ENCODE assay signal across 28 mouse cellular contexts in the genomic region with DNA sequence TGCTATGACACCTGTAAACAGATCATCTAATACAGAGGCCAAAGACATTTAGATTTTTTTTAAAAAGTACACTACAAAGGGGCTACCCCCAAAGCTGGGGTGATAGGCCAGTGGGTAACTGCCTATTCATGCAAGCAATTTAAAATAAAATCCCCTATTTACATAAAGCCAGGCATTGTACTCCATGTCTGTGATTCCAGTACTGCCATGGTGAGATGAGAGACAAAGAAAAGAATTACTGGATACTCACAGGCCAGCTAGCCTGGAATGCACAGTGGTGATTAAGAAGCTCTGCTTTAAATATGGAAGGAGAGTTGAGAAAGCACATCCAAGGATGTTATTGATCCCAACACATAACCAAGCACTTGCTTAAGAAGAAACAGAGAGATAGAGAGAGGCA.
A peak's percentile ranks its signal among the peaks of the same experiment; 100 is the strongest.
DNase-seq lines count a peak whose midpoint lies in the region; ATAC-seq and TF ChIP-seq lines count a peak whose summit lies in the region.
"Had no signal": no experiment of that assay in that cellular context is flagged by ENCODE, and none has a peak within 500 bp of the region (broad histone marks: within the 10 kb centered on the region; RNA-seq: fewer than 3 reads in every experiment).

No protein-coding gene starts in this region.

- peaks cover 3% of the 10 kb centered on the region; the same call in 1 of the 2 replicates for H3K4me1 ChIP-seq in forebrain, embryonic 12.5 days
- H3K4me1 ChIP-seq in forebrain, embryonic 15.5 days, result no peaks in the 10 kb centered on the region
- no peaks in the 10 kb centered on the region for H3K4me1 ChIP-seq in hindbrain, embryonic 12.5 days
- no peaks in the 10 kb centered on the region for H3K4me1 ChIP-seq in hindbrain, postnatal 0 days (ENCODE audit: insufficient read depth, low read length)
- no peaks in the 10 kb centered on the region; the same call in 1 of the 2 replicates for H3K4me1 ChIP-seq in midbrain, embryonic 12.5 days
- no peaks in the 10 kb centered on the region for H3K4me1 ChIP-seq in midbrain, embryonic 16.5 days (ENCODE audit: control insufficient read depth, insufficient read depth, low read length)
- H3K4me1 ChIP-seq: embryonic facial prominence, embryonic 12.5 days; embryonic facial prominence, embryonic 15.5 days; intestine, embryonic 15.5 days had no signal

- H3K4me3 ChIP-seq in forebrain, embryonic 12.5 days (replicated peaks), result no peak overlapping the region
- H3K4me3 ChIP-seq in forebrain, embryonic 15.5 days, result no peak overlapping the region
- no peak overlapping the region for H3K4me3 ChIP-seq in hindbrain, embryonic 12.5 days
- no peak overlapping the region for H3K4me3 ChIP-seq in hindbrain, postnatal 0 days (ENCODE audit: low read length)
- H3K4me3 ChIP-seq in midbrain, embryonic 12.5 days, result no peak overlapping the region
- H3K4me3 ChIP-seq in midbrain, embryonic 16.5 days (ENCODE audit: low read depth, low read length), result no peak overlapping the region
- H3K4me3 ChIP-seq: embryonic facial prominence, embryonic 12.5 days; embryonic facial prominence, embryonic 15.5 days; gastrocnemius, adult 2 months; hindbrain, embryonic 13.5 days; intestine, embryonic 15.5 days had no signal

- no peaks in the 10 kb centered on the region for H3K36me3 ChIP-seq in forebrain, embryonic 12.5 days (replicated peaks)
- H3K36me3 ChIP-seq in forebrain, embryonic 15.5 days, result no peaks in the 10 kb centered on the region
- no peaks in the 10 kb centered on the region for H3K36me3 ChIP-seq in hindbrain, embryonic 12.5 days
- no peaks in the 10 kb centered on the region for H3K36me3 ChIP-seq in hindbrain, postnatal 0 days (ENCODE audit: insufficient read depth, low read length)
- H3K36me3 ChIP-seq in midbrain, embryonic 12.5 days, result no peaks in the 10 kb centered on the region
- H3K36me3 ChIP-seq in midbrain, embryonic 16.5 days (ENCODE audit: control insufficient read depth, insufficient read depth, low read length), result no peaks in the 10 kb centered on the region
- H3K36me3 ChIP-seq: embryonic facial prominence, embryonic 12.5 days; embryonic facial prominence, embryonic 15.5 days; G1E; hindbrain, embryonic 13.5 days; intestine, embryonic 15.5 days had no signal

- no peak overlapping the region for H3K27ac ChIP-seq in forebrain, embryonic 12.5 days
- H3K27ac ChIP-seq in forebrain, embryonic 15.5 days (replicated peaks), result no peak overlapping the region
- no peak overlapping the region for H3K27ac ChIP-seq in hindbrain, embryonic 12.5 days
- H3K27ac ChIP-seq in hindbrain, postnatal 0 days, result no peak overlapping the region
- H3K27ac ChIP-seq in midbrain, embryonic 12.5 days (replicated peaks), result no peak overlapping the region
- no peak overlapping the region for H3K27ac ChIP-seq in midbrain, embryonic 16.5 days (ENCODE audit: low read length)
- H3K27ac ChIP-seq: embryonic facial prominence, embryonic 12.5 days; embryonic facial prominence, embryonic 15.5 days; gastrocnemius, adult 2 months; hindbrain, embryonic 13.5 days; intestine, embryonic 15.5 days had no signal

- ATAC-seq in forebrain, embryonic 12.5 days (ENCODE audit: low FRiP score), result 0 out of 2 replicates have a peak, but pooled peaks have one; percentile 41
- no peak for ATAC-seq in forebrain, embryonic 15.5 days (replicated peaks)
- ATAC-seq in hindbrain, embryonic 12.5 days (ENCODE audit: low FRiP score), result 0 out of 2 replicates have a peak, but pooled peaks have one; percentile 50
- ATAC-seq in hindbrain, postnatal 0 days, result no peak
- 0 out of 2 replicates have a peak, but pooled peaks have one; percentile 44 for ATAC-seq in midbrain, embryonic 12.5 days (ENCODE audit: low FRiP score, low read depth)
- no peak for ATAC-seq in midbrain, embryonic 16.5 days
- ATAC-seq: forebrain, postnatal 0 days; intestine, embryonic 15.5 days; Patski had no signal

- H3K9me3 ChIP-seq in forebrain, embryonic 12.5 days, result no peaks in the 10 kb centered on the region
- no peaks in the 10 kb centered on the region for H3K9me3 ChIP-seq in forebrain, embryonic 15.5 days
- H3K9me3 ChIP-seq in hindbrain, embryonic 12.5 days (replicated peaks), result no peaks in the 10 kb centered on the region
- H3K9me3 ChIP-seq in hindbrain, postnatal 0 days (ENCODE audit: low read length), result no peaks in the 10 kb centered on the region
- no peaks in the 10 kb centered on the region for H3K9me3 ChIP-seq in midbrain, embryonic 12.5 days
- no peaks in the 10 kb centered on the region for H3K9me3 ChIP-seq in midbrain, embryonic 16.5 days (replicated peaks; ENCODE audit: control insufficient read depth, low read length, poor library complexity, severe bottlenecking)
- H3K9me3 ChIP-seq: embryonic facial prominence, embryonic 12.5 days; embryonic facial prominence, embryonic 15.5 days; hindbrain, embryonic 13.5 days; intestine, embryonic 15.5 days had no signal

- no peak overlapping the region for H3K4me2 ChIP-seq in forebrain, embryonic 12.5 days
- no peak overlapping the region for H3K4me2 ChIP-seq in forebrain, embryonic 15.5 days (replicated peaks)
- H3K4me2 ChIP-seq in hindbrain, embryonic 12.5 days (replicated peaks), result no peak overlapping the region
- no peak overlapping the region for H3K4me2 ChIP-seq in hindbrain, postnatal 0 days (ENCODE audit: low read depth, low read length)
- H3K4me2 ChIP-seq in midbrain, embryonic 12.5 days (replicated peaks), result no peak overlapping the region
- H3K4me2 ChIP-seq in midbrain, embryonic 16.5 days (ENCODE audit: low read length), result no peak overlapping the region
- H3K4me2 ChIP-seq: embryonic facial prominence, embryonic 12.5 days; embryonic facial prominence, embryonic 15.5 days; heart, embryonic 11.5 days; hindbrain, embryonic 13.5 days; intestine, embryonic 15.5 days had no signal

- TF ChIP-seq CTCF in hindbrain, postnatal 0 days (IDR thresholded peaks at IDR 0.05; ENCODE audit: low read depth), result no peak
- no peak for TF ChIP-seq CTCF in brain, embryonic 14.5 days (IDR thresholded peaks at IDR 0.05; ENCODE audit: borderline replicate concordance, extremely low read depth, insufficient read depth, insufficient read length)

- DNase-seq in hindbrain, postnatal 0 days (ENCODE audit: low spot score), result no peak
- DNase-seq in brain, embryonic 14.5 days (ENCODE audit: low read depth), result peak; percentile 40
- DNase-seq: adrenal gland, postnatal 10 days; adrenal gland, postnatal 36 days; B cell, adult 2 months; cerebellum, adult 11 months; cerebellum, adult 2 months; cerebellum, adult 9-11 months; cerebellum, postnatal 25 days; forebrain, postnatal 0 days; gastrocnemius, adult 2 months; gastrocnemius, postnatal 14 days; heart, adult 11 months; heart, postnatal 36 days; kidney, adult 11 months had no signal

- H3K27me3 ChIP-seq in forebrain, embryonic 12.5 days, result no peaks in the 10 kb centered on the region
- H3K27me3 ChIP-seq in forebrain, embryonic 15.5 days, result no peaks in the 10 kb centered on the region
- H3K27me3 ChIP-seq in hindbrain, embryonic 12.5 days, result no peaks in the 10 kb centered on the region
- no peaks in the 10 kb centered on the region for H3K27me3 ChIP-seq in hindbrain, postnatal 0 days (ENCODE audit: insufficient read depth, low read length)
- H3K27me3 ChIP-seq in midbrain, embryonic 12.5 days, result no peaks in the 10 kb centered on the region
- no peaks in the 10 kb centered on the region for H3K27me3 ChIP-seq in midbrain, embryonic 16.5 days (ENCODE audit: control insufficient read depth, insufficient read depth, low read depth, low read length)
- H3K27me3 ChIP-seq: CH12.LX; embryonic facial prominence, embryonic 12.5 days; embryonic facial prominence, embryonic 15.5 days; hindbrain, embryonic 13.5 days; intestine, embryonic 15.5 days; Patski had no signal

- no peak for TF ChIP-seq POLR2A in brain, embryonic 14.5 days (IDR thresholded peaks at IDR 0.05; ENCODE audit: borderline replicate concordance, extremely low read depth, insufficient read depth, insufficient read length, poor library complexity, severe bottlenecking)

- H3K9ac ChIP-seq in forebrain, embryonic 12.5 days, result no peak overlapping the region
- H3K9ac ChIP-seq in forebrain, embryonic 15.5 days (replicated peaks), result no peak overlapping the region
- H3K9ac ChIP-seq in hindbrain, embryonic 12.5 days, result no peak overlapping the region
- H3K9ac ChIP-seq in hindbrain, postnatal 0 days (replicated peaks; ENCODE audit: low read length), result no peak overlapping the region
- H3K9ac ChIP-seq in midbrain, embryonic 12.5 days (replicated peaks), result no peak overlapping the region
- no peak overlapping the region for H3K9ac ChIP-seq in midbrain, embryonic 16.5 days (ENCODE audit: low read depth, low read length)
- H3K9ac ChIP-seq: embryonic facial prominence, embryonic 12.5 days; embryonic facial prominence, embryonic 15.5 days; forebrain, postnatal 0 days; hindbrain, embryonic 13.5 days; intestine, embryonic 15.5 days had no signal

Comparison
In these comparisons a context has a peak if more than half of its experiments do, and no peak if none do; other contexts are left out.
1. ATAC-seq: peak in forebrain, embryonic 12.5 days (single experiment), hindbrain, embryonic 12.5 days (single experiment) and midbrain, embryonic 12.5 days (single experiment); none in forebrain, embryonic 15.5 days (single experiment), hindbrain, postnatal 0 days (single experiment) and midbrain, embryonic 16.5 days (single experiment).